Mouse (Mus musculus) right cerebral cortex, adult 2 months (tissue): ENCODE measurements at regions not wholly inside any gene's neighbourhood (a gene's known extent, or its start where the extent isn't known, plus 50 kb on each side); places are given as distances from the start of the nearest gene placed in this dataset.

ENCODE experiments used
- DNase-seq, 2 experiments: peaks; one replicate each; pipeline ENCODE4 v3.0.0; 2021 to 2022; ENCODE audit warnings: low spot score in 2 of 2

DNA sequence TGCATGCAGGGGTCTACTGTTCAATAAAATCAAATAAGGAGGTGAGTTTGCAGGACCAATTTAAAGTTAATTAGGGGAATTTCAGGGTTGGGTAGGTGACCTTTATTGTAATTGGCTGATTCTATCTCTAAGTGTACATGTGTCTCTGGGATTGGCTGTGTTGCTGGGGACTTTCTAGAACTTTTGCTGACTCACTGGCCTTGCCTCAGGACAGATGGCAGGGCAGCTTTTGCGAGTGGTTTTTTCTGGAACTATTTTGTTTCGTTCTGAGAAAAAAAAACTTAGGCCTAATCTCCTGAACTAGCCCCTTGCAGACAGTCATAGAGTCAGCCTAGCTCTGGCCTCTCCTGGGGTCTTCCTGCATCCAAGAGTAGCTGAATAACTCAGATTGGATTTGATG, 249.3 kb upstream of the Mdga2 start:
- DNase-seq: no peak

- no peak for DNase-seq
Measured at GRCm38 (mm10) chr12:67471001-67471400, 248.7 kb upstream of the Mdga2 start.

DNA sequence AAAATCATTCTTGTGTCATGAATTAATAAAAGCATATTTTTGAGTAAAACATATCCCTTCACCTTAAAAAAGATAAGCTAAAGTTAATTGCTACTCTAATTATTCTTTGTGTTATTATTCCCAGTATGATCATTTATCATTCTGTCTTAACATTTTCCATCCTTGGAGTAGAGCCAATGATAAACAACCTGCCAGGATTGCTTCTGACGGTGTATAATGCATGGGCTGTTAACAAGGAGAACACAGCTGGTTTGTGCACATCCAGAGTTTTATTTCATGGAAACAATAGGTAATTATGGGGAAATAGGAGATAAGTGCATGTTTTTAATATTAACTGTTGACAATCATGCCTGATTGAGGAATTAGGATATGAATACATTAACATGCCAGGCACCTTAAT, 226.8 kb upstream of the Mdga2 start:
- no peak for DNase-seq

DNA sequence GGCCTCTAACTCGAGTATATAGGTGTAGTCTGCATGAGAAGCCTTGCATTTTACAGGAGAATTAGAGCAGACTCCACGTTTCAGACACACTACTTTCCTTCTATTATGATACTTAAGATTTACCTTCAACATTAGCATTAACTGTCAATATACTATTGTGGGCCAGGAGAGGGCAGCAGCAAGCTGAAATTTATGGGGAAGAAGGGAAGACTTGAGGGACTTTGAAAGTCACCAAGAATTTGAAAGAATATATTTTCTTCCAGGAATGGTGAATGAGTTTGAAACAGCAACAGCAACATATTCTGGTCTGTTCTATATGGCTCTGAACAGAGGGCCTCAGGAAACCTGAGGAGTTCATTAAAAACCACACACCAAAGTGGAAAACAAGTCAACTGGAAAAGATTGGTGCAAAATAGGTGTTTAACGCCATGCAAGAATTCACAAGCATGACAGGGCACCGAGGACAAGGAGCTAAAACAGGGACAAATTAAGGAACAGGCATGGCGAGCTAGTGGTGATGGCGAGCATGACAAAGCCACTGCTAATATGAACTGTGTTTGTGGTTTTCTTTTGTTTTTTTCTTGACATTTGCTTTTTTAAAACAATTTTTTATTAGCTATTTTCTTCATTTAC, 208.1 kb upstream of the Mdga2 start:
- peak; percentile 32 to 60 for DNase-seq

- no peak for DNase-seq
Measured at GRCm38 (mm10) chr12:67426801-67427200, 204.5 kb upstream of the Mdga2 start.

DNA sequence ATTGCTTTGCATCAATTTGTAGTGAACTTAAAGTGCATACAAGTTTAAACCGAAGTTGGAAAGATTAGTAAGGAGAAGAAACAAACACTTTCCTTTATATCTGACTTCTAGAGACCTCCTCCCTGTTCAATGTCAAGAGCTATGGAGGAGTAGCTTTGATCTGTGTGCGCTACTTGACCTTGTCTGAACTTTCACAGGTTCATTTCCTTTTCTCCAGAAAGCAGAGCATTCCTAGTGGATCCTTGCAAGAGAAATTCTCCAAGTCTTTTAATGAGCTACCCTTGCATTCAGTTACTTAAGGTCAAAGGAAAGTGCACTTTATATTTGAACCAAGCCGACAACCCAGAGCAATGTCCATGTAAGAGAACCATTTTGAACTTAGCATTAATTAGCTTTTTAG, 177.2 kb upstream of the Mdga2 start:
- no peak for DNase-seq

GRCm38 (mm10) chr12:67374530-67374929, 152.2 kb upstream of the Mdga2 start:
- DNase-seq: no peak

GRCm38 (mm10) chr12:67348551-67348950, 126.2 kb upstream of the Mdga2 start:
- DNase-seq: no peak

- no peak for DNase-seq
Measured at GRCm38 (mm10) chr12:67332483-67332998, 110.2 kb upstream of the Mdga2 start.

DNA sequence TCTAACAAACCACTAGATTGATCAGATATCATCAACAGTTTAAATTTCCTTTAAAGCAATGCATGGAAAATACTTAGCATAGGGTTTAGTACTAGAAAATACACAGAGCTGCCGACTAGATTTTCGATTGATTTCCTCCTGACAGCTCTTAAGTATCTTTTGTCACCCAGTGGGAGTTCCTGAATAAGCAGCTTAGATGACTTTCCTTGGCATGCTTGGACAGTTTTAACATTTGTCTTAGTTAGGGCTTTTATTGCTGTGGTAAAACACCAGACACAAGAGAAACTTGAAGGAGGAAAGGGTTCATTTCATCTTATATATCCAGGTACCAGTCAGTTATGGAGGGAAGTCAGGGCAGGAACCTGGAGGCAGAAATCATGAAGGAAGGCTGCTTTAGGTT, 104.0 kb upstream of the Mdga2 start:
- no peak for DNase-seq

DNA sequence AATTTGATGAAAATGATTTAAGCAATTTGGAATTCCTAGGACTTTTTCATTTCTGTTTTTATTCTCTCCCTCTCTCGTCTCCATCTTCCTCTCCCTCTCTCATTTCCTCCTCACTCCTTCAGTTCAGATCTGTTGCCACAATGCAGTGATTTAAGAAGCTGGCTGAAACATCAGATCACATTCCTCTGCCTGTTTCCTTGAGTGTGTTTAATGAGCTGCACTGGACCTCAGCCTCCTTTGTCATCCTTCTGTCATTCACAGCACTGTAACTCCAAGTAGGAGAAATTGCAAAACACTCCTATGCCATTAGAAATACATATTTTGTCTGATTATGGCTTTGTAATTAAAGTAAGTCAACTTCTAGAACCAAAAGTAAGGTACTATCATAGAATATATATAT, 103.5 kb upstream of the Mdga2 start:
- DNase-seq: no peak

DNA sequence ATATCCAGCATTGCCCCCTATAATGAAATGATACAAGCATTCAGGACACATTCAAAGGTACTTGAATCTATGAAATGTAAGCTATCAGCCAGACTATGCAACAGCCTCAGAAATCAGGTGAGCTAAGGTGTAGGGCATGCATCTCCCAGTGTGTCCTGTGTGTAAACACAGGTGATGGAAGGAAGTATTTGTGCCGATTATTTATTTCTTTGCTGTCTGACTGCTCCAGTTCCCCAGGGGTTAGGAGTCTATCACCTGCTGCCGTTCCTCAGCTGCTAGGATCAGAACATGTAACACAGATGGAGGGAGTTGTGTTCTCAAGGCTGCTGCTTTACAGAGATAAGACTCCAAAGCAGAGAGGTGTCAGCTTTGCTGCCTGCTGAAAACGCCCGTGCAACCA, 103.0 kb upstream of the Mdga2 start:
- no peak for DNase-seq

GRCm38 (mm10) chr12:67318687-67319086, 96.3 kb upstream of the Mdga2 start:
- no peak for DNase-seq

GRCm38 (mm10) chr12:67300245-67300644, 77.9 kb upstream of the Mdga2 start:
- no peak for DNase-seq

GRCm38 (mm10) chr12:67290054-67290453, 67.7 kb upstream of the Mdga2 start:
- no peak for DNase-seq

- no peak for DNase-seq
Measured at GRCm38 (mm10) chr12:67272863-67273262, 50.5 kb upstream of the Mdga2 start.

- no peak for DNase-seq
Measured at GRCm38 (mm10) chr12:67272329-67272728, 50.0 kb upstream of the Mdga2 start.
